Mouse (Mus musculus) CD4-positive, CD25-positive, alpha-beta regulatory T cell, adult 2 months (primary cell): ENCODE measurements around the gene Inka1.
A peak's percentile ranks its signal among the peaks of the same experiment; 100 is the strongest.

Experiments used
- DNase-seq: peaks from one replicate; pipeline ENCODE4 v3.0.0-alpha.2; 2012; ENCODE audit warnings: low read depth, low spot score

Gene Inka1

DNA sequence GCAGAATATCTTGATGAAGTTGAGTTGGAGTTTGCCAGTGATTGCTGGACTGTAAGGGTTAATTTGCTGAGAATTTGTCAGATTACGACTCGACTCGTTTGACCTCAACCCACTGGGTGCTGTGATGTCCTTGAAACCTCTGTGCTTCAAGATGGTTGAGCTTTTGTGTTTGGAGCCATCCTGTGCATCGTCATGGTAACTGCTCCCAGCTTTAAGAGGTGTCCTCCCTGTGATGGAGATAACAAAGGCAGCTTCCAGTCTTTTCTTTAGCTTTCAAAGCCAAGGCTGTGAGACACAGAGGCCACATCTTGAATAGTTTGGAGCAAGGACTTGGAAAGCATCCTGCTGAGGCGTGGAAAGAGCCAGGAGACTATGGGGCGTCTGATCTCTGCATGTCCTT lies 28.5 kb downstream of the Inka1 start:
- DNase-seq, result no peak

DNA sequence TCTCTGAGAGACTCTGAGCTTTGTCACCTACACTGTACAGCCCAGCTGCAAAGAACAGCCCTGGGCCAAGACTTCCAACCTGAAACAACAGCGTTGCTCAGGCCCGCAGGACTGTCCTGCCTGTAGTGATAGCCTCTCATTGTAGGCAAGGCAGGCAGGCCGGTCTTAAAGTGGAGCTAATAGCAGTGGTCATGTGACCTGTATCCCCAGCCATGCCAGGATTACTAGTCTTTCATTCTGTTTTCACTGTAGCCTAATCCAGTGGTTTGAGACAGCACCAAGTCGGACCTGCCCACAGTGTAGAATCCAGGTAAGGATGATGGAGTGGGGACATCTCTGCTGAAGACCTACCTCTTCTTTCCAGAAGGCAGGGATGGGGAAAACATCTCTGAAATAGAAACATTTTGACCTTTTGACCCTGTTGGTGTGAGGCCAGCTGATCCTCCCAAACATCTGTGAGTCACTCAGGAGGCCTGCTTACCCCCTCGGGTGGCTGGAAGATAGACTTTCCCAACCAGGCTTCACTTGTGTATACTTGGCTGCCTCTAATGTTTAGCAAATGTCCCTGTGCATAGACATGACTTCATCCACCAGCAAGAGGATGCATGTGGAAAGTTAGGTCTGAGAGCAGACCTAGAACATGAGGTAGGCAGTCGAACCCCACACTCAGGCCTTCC lies 29.9 kb downstream of the Inka1 start:
- no peak for DNase-seq

- peak; percentile 90 for DNase-seq
Measured at GRCm38 (mm10) chr9:107950460-107951355, 35.0 kb downstream of the Inka1 start.

DNA sequence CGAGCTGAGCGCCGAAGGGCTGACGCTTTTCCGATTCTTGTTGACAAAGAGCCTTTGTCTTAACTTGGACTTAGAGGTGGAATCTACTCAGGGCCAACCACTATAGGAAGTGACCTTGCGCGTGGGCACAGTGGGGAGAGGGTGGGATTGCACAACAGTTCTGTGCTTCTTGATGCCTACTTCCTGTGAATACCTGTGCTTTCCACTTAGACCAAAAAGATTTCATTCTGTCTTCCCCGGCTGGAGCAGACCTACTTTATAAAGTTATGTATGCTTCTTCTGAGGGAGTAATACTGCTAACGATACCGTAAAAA lies 35.8 kb downstream of the Inka1 start, which contains the start of gene Traip:
Gene Traip (plus strand): TSS at position 215 of the 314 bp plus-strand sequence.
- DNase-seq, result no peak

- no peak for DNase-seq
Measured at GRCm38 (mm10) chr9:107949184-107949921, 36.3 kb downstream of the Inka1 start.

GRCm38 (mm10) chr9:107947241-107948194 lies 38.2 kb downstream of the Inka1 start:
- no peak for DNase-seq

- DNase-seq, result no peak
Measured at GRCm38 (mm10) chr9:107936831-107937230, 48.8 kb downstream of the Inka1 start.

DNA sequence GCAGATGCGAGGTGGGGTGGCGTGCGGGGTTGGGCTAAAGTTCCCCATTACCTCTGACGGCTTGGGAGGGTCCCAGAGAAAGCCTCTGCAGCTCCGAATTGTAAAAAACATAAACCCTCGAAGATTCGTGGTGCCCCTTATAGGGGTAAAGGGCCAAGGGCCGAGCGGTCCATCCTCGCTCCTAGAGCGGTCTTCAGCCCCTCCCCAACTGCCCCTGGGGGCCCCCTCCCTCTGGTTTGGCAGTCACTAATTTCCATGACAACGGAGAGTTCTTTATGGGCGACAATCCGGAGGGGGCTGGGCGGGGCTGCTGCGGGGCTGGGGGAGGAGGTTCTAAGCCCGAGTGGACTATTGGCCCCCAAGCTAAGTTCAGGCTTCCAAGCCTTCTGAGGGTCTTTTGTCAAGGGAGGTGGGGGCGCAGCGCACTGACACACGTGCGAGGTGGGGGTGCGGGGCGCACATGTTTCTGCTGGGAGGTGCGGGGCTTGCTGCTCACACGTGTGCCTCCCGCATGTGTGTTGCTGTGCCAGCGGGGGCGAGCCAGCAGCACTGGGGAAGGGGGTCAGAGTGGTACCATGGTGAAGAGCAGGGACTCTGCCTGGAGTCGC lies 49.4 kb downstream of the Inka1 start:
- peak; percentile 9 for DNase-seq

DNA sequence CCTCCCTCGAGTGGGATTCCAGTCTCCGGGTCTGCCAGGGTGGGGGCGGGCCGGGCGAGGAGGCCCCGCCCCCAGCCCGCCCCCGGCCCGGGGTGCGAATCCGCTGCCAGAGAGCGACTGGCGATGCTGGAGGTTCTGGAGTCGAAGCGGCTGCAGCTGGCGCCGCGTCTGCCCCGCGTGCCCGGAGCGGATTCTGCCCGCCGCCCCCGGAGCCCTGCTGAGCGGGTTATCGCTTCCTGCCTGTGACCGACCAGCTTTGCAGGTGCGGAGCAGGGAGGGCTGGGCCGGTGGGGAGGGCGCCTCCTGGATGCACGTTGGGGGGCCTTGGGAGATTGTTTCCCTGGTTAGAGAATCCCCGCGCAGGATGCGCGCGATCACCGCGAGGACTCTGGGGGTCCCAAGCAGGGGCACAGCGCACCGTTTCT lies 49.9 kb downstream of the Inka1 start:
- peak; percentile 55 for DNase-seq

GRCm38 (mm10) chr9:107935374-107935773 lies 50.3 kb downstream of the Inka1 start, which contains the start of gene Camkv:
Gene Camkv, plus strand, starts transcription at chr9:107935674.
- no peak for DNase-seq
